Mouse (Mus musculus): ENCODE results near the gene Txndc2. TPM values are rescaled to one million over a fixed set of nuclear protein-coding genes. Genes with fewer than 3 reads are reported as not detected.

The Txndc2 gene
- polyA plus RNA-seq, 1 experiment, result not detected

DNA sequence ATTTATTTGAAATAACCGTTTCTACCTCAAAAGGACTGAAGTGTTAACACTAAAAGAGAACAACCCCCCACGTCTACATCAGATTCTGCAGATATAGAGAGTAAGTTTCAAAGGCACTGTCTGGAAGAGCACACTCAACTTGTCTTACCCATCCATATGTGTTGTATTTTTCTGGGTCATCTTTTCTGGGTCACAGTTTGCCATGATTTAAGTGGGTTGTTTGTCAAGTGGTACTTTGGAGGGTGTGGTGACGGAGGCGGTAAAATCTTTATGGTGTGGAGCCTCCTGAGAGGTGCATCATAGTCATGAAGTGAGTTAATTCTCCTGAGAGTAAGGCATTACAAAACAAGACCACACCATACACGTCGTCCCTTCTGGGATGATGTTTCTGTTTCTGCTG is 16.4 kb downstream of the Txndc2 start:
- TF ChIP-seq TAL1 (IDR thresholded peaks at IDR 0.05; ENCODE audit: low read length) (no peak), GATA1 (IDR thresholded peaks at IDR 0.05; ENCODE audit: low read length) (no peak)
- no peaks in the 10 kb centered on the region for H3K27me3 ChIP-seq (ENCODE audit: control insufficient read depth)
- no peak overlapping the region for H3K4me3 ChIP-seq (replicated peaks)
- H3K4me1 ChIP-seq (ENCODE audit: control insufficient read depth), result no peaks in the 10 kb centered on the region
- no peaks in the 10 kb centered on the region for H3K36me3 ChIP-seq (ENCODE audit: control insufficient read depth)
- H3K9me3 ChIP-seq (ENCODE audit: control insufficient read depth, low read length), result peaks cover 4% of the 10 kb centered on the region

DNA sequence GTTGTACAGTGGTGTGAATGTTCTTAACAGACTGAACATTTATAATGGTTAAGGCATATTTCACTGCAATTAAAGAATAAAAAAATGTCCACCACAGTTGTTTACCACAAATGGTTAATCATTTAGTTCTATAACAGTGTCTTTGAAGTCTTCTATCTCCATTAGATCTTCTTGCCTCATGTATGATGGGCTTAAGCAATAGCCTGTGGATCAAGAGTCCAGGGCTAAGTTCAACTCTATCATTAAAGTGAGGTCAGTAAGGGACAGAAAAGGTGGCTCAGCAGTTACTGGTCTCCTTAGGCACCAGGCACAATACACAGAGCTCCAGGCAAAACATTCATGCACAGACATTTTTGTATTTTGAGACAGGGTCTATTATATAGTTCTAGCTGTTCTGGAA is 18.8 kb downstream of the Txndc2 start:
- no peaks in the 10 kb centered on the region for H3K27me3 ChIP-seq (ENCODE audit: control insufficient read depth)
- no peak overlapping the region for H3K4me3 ChIP-seq (replicated peaks)
- H3K4me1 ChIP-seq (ENCODE audit: control insufficient read depth), result no peaks in the 10 kb centered on the region
- TF ChIP-seq GATA1 (IDR thresholded peaks at IDR 0.05; ENCODE audit: low read length), result no peak
- TF ChIP-seq TAL1 (IDR thresholded peaks at IDR 0.05; ENCODE audit: low read length), result no peak
- H3K36me3 ChIP-seq (ENCODE audit: control insufficient read depth), result no peaks in the 10 kb centered on the region
- peaks cover 4% of the 10 kb centered on the region for H3K9me3 ChIP-seq (ENCODE audit: control insufficient read depth, low read length)

DNA sequence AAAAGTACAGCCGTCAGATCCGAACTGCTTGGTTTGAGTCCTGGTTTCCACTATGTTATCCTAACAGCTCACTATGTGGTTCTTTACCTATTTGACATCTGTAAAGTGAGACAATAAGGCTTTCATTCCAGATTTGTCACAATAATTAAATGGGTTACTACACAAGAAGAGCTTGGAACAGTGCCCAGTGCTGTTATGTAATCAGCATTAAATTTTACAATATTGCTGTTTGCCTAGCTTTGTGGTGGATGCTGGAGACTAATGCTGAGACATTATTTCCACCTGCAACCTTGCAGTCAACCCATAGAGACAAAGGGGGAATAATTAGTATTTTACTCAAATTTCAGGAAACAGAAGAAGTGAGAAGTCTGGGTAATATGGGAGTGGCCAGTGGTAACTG is 23.5 kb downstream of the Txndc2 start:
- Histone ChIP-seq H3K27me3 (ENCODE audit: control insufficient read depth) (peaks cover 2% of the 10 kb centered on the region; the same call in 1 of the 2 replicates), H3K4me3 (replicated peaks) (no peak overlapping the region), H3K4me1 (ENCODE audit: control insufficient read depth) (peaks cover 13% of the 10 kb centered on the region), H3K36me3 (ENCODE audit: control insufficient read depth) (no peaks in the 10 kb centered on the region), H3K9me3 (ENCODE audit: control insufficient read depth, low read length) (no peaks in the 10 kb centered on the region)
- TF ChIP-seq GATA1 (IDR thresholded peaks at IDR 0.05; ENCODE audit: low read length) (no peak), TAL1 (IDR thresholded peaks at IDR 0.05; ENCODE audit: low read length) (no peak)

DNA sequence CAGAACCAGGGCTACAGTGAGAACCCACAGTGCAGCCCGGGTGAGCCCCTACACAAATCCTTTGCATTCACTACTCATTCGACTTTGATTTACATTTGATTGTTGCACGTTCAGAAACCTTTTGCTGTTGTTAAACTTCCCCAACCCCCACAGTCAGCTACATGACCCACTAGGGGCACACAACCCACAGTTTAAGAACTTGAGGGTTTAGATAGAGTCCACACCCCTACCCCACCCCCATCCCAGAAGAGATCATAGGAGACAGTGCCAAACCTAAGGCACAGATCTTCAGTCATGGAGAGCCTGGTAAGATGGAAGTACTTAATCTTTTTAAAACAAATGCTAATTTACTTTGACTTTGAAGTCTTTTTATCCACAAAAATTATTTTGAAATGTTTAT is 26.3 kb downstream of the Txndc2 start:
- TF ChIP-seq TAL1 (IDR thresholded peaks at IDR 0.05; ENCODE audit: low read length) (no peak), GATA1 (IDR thresholded peaks at IDR 0.05; ENCODE audit: low read length) (no peak)
- Histone ChIP-seq H3K9me3 (ENCODE audit: control insufficient read depth, low read length) (no peaks in the 10 kb centered on the region), H3K4me3 (replicated peaks) (no peak overlapping the region), H3K4me1 (ENCODE audit: control insufficient read depth) (peaks cover 24% of the 10 kb centered on the region), H3K27me3 (ENCODE audit: control insufficient read depth) (peaks cover 2% of the 10 kb centered on the region; the same call in 1 of the 2 replicates), H3K36me3 (ENCODE audit: control insufficient read depth) (peaks cover 4% of the 10 kb centered on the region)

DNA sequence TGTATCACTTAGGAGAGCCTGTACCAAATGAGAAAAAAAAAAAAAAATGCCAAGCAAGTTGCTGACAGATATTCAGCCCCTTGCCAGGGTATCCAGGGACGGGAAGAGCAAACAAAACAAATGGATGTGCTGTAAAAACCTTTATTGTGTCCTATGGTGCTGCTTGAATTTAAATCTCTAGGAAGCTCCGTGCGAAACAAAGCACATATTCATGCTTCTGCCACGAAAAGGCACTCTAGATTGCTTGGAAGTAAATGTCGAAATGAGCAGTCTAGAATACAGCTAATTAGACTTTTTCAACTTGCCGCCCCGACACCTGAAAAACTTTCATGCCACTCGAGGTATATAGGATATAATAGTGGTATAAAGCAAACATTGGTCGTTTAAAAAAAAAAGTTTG is 27.5 kb downstream of the Txndc2 start:
- no peaks in the 10 kb centered on the region for H3K9me3 ChIP-seq (ENCODE audit: control insufficient read depth, low read length)
- peak overlapping the region; percentile 99 for H3K4me3 ChIP-seq (replicated peaks)
- TF ChIP-seq GATA1 (IDR thresholded peaks at IDR 0.05; ENCODE audit: low read length) (no peak), TAL1 (IDR thresholded peaks at IDR 0.05; ENCODE audit: low read length) (no peak)
- H3K36me3 ChIP-seq (ENCODE audit: control insufficient read depth), result peaks cover 10% of the 10 kb centered on the region
- peaks cover 2% of the 10 kb centered on the region; the same call in 1 of the 2 replicates for H3K27me3 ChIP-seq (ENCODE audit: control insufficient read depth)
- H3K4me1 ChIP-seq (ENCODE audit: control insufficient read depth), result peaks cover 36% of the 10 kb centered on the region

DNA sequence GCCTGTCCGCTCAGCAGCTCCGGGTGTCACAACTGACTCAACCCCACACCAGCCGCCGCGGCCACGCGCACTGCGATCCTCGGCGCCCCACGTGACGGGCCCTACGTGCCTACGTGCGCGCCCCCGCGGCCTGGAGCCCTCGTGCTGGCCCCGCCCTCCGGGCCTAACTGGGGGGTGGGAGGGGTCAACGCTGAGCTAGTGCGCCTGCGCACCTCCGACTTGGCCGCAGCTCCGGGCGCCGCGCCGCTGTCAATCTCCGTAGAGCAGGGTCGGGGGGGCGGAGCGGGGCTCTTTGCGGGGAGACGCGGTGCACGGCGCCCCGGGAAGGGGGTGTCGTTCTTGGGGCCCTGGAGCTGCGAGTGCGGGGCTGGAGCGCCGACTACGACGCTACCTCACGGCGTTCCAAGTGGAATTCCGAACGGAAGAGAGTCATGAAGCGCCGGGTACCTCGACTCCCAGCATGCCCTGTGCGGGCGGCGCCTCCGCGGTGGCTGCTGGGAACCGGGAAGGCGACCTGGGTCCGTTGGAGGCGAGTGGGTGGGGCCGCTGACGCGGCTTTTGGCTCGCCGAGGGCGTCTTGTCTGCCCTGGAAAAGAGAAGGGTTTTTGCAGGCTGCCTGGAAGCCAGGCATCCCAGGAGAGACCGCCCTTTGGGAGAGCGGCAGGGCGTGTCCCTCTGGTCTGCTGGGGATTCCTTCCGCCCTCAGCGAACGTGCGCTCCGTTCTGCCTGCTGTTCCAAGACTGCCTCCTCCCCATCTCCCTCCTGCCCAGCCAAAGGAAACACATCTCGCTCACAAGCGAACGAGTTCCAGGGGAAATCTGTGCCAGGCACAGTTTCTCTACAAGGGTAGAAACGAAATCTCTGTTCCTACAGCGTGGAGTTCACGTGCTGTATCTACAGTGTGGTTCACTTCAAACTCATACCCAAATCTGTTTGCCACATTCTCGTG is 28.2 kb downstream of the Txndc2 start, which contains the start of gene Vapa:
TSS of gene Vapa (minus strand) at position 93 of the 950 bp plus-strand sequence.
- Histone ChIP-seq H3K27me3 (ENCODE audit: control insufficient read depth) (peaks cover 2% of the 10 kb centered on the region; the same call in 1 of the 2 replicates), H3K4me1 (ENCODE audit: control insufficient read depth) (peaks cover 43% of the 10 kb centered on the region), H3K36me3 (ENCODE audit: control insufficient read depth) (peaks cover 17% of the 10 kb centered on the region), H3K9me3 (ENCODE audit: control insufficient read depth, low read length) (no peaks in the 10 kb centered on the region), H3K4me3 (replicated peaks) (peak within 1 kb of the TSS; percentile 99)
- TF ChIP-seq TAL1 (IDR thresholded peaks at IDR 0.05; ENCODE audit: low read length) (no peak), GATA1 (IDR thresholded peaks at IDR 0.05; ENCODE audit: low read length) (no peak)

DNA sequence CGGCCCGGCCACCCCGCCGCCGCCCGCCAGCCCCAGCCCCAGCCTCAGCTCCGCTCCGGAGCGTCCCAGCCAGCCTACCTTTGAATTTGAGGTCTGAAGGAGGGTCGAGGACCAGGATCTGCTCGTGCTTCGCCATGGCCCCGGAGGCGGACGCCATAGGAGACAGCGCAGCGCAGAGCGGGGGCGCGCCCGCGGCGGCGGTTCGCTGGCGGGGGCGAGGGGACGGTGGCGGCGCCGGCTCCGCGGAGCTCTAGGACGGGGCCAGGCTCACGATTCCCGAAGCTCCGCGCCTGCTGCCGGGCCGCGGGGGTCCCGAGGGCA is 28.9 kb downstream of the Txndc2 start:
- Histone ChIP-seq H3K4me3 (replicated peaks) (peak overlapping the region; percentile 99), H3K4me1 (ENCODE audit: control insufficient read depth) (peaks cover 50% of the 10 kb centered on the region), H3K9me3 (ENCODE audit: control insufficient read depth, low read length) (no peaks in the 10 kb centered on the region), H3K36me3 (ENCODE audit: control insufficient read depth) (peaks cover 19% of the 10 kb centered on the region), H3K27me3 (ENCODE audit: control insufficient read depth) (peaks cover 2% of the 10 kb centered on the region; the same call in 1 of the 2 replicates)
- TF ChIP-seq TAL1 (IDR thresholded peaks at IDR 0.05; ENCODE audit: low read length), result no peak
- no peak for TF ChIP-seq GATA1 (IDR thresholded peaks at IDR 0.05; ENCODE audit: low read length)

DNA sequence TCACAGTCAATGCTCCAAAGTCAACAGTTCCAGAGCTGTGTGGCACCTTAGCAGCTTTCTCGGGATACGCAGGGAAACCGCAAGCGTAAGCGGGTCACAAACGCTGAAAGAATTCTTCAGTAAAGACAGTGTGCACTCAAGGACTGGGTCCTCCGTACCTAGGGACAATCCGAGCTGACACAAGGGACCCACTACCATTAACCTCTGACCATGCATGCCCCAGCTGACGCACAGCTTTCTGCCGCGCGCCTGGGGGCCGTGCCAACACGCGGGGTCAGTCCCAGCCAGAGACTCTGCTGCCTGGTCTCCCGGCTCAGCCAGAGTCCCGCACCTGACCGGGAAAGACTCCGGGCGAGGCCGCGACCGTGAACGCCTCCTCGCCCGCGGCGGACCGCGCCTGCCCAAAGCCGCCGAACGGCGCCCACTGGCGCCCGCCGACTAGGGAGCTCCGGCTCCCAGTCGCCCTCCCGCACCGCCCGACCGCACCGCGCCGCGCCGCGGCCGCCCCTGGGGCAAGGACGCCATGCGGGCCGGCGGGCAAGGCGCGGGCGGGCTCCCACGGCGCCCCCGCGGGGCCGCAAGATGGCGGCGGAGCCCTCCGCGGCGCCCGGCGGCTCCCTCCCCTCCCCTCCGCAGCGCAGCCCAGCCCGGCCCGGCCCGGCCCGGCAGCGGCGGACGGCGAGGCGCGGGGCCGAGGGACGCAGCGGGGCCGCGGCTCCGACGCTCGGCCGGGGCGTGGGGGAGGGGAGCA is 29.4 kb downstream of the Txndc2 start:
- peaks cover 2% of the 10 kb centered on the region; the same call in 1 of the 2 replicates for H3K27me3 ChIP-seq (ENCODE audit: control insufficient read depth)

DNA sequence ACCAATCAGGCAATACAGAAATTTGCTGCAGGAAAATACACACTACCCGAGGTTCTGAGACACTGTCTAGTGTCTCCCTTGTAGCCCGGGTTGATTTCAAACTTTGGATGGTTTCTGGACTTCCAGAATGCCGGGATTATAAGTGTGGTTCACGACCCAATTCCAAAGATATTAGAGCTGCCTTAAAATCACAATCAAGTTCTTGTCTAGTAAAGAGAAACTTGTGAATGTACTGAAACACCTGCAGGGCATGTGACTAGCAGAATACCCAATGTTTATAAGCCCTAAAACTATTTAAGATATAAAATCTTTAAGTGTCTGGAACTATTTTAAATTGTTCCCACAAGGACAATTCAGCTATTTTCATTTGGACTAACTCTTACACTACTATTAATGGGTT is 30.2 kb downstream of the Txndc2 start:
- H3K27me3 ChIP-seq (ENCODE audit: control insufficient read depth), result peaks cover 2% of the 10 kb centered on the region; the same call in 1 of the 2 replicates
- H3K9me3 ChIP-seq (ENCODE audit: control insufficient read depth, low read length), result no peaks in the 10 kb centered on the region
- H3K4me3 ChIP-seq (replicated peaks), result peak overlapping the region; percentile 99
- no peak for TF ChIP-seq TAL1 (IDR thresholded peaks at IDR 0.05; ENCODE audit: low read length)
- TF ChIP-seq GATA1 (IDR thresholded peaks at IDR 0.05; ENCODE audit: low read length), result no peak
- peaks cover 63% of the 10 kb centered on the region for H3K4me1 ChIP-seq (ENCODE audit: control insufficient read depth)
- H3K36me3 ChIP-seq (ENCODE audit: control insufficient read depth), result peaks cover 21% of the 10 kb centered on the region

More for the DNA sequence above, 29.4 kb downstream of the Txndc2 start:
- Histone ChIP-seq H3K9me3 (ENCODE audit: control insufficient read depth, low read length) (no peaks in the 10 kb centered on the region), H3K4me1 (ENCODE audit: control insufficient read depth) (peaks cover 55% of the 10 kb centered on the region), H3K4me3 (replicated peaks) (peak overlapping the region; percentile 99), H3K36me3 (ENCODE audit: control insufficient read depth) (peaks cover 21% of the 10 kb centered on the region)
- TF ChIP-seq TAL1 (IDR thresholded peaks at IDR 0.05; ENCODE audit: low read length) (no peak), GATA1 (IDR thresholded peaks at IDR 0.05; ENCODE audit: low read length) (no peak)

Data from erythroblast, embryonic 14.5 days (primary cell).